Comparison of ENCODE assay signal across 10 mouse cellular contexts in the genomic region with DNA sequence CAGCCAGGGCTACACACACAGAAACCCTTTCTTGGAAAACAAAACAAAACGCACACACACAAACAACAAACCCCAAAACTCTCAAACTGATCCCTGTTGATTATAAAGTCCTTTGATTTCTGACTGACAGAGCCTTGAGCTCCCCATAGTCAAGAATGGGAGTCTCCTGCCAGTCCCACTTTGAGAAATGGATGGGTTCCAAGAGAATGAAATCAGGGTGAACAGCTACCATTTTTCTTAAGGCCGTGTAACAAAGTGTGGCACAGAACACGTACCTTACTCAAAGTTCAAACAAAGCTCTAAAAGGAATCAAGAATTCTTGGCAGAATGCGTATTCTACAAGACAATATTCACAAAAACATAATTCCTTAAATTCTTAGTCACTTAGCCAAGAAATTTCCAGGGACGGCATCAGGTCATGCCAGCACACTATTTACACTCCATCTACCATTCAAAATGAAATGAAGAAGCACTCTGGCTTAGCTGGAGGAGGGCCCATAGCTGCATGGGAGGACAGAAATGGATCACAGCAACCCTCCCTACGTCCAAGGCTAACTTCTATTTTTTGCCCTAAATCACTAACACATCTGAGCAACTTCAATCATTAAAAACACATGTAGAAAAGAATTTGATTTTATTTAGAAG. TPM values are rescaled to one million over a fixed set of nuclear protein-coding genes. Genes with fewer than 3 reads are reported as not detected.
DNase-seq lines count a peak whose midpoint lies in the region; ATAC-seq and TF ChIP-seq lines count a peak whose summit lies in the region.
"Had no signal": no experiment of that assay in that cellular context is flagged by ENCODE, and none has a peak within 500 bp of the region (broad histone marks: within the 10 kb centered on the region; RNA-seq: fewer than 3 reads in every experiment).

No protein-coding gene starts in this region.

- 79% methylated on average over 6 of the region's 6 CpGs for WGBS in heart, embryonic 12.5 days
- 20% methylated on average over 6 of the region's 6 CpGs for WGBS in lung, adult 2 months
- WGBS in embryonic facial prominence, embryonic 13.5 days: 49% methylated on average over 6 of the region's 6 CpGs
- WGBS in lung, postnatal 0 days: 28% methylated on average over 6 of the region's 6 CpGs

- ATAC-seq in heart, embryonic 12.5 days (ENCODE audit: insufficient number of reproducible peaks, low FRiP score): no peak
- ATAC-seq in embryonic facial prominence, embryonic 13.5 days (ENCODE audit: insufficient number of reproducible peaks, insufficient read depth, low FRiP score, low TSS enrichment, low read depth): no peak
- ATAC-seq in lung, postnatal 0 days: no peak

- no peak for DNase-seq in heart, adult 8-10 months (ENCODE audit: low spot score)
- no peak for DNase-seq in lung, adult 2 months
- no peak for DNase-seq in lung, postnatal 36 days
- DNase-seq in lung, postnatal 0 days (ENCODE audit: low spot score): peak; percentile 23
- no peak for DNase-seq in layer of hippocampus, postnatal 36 days
- no peak for DNase-seq in right cerebral cortex, adult 18-20 months
- DNase-seq: spleen, adult 18-20 months had no signal

- H3K27me3 ChIP-seq in heart, embryonic 12.5 days (replicated peaks): no peaks in the 10 kb centered on the region
- no peaks in the 10 kb centered on the region for H3K27me3 ChIP-seq in embryonic facial prominence, embryonic 13.5 days
- no peaks in the 10 kb centered on the region for H3K27me3 ChIP-seq in lung, postnatal 0 days (replicated peaks; ENCODE audit: insufficient read depth, low read length)

- no peak for TF ChIP-seq POLR2A in lung, adult 2 months (IDR thresholded peaks at IDR 0.05; ENCODE audit: borderline replicate concordance, extremely low read depth, low read depth, low read length)

- TF ChIP-seq EP300 in lung, postnatal 0 days (IDR thresholded peaks at IDR 0.05): no peak

- H3K9ac ChIP-seq in heart, embryonic 12.5 days: no peak overlapping the region
- no peak overlapping the region for H3K9ac ChIP-seq in embryonic facial prominence, embryonic 13.5 days
- no peak overlapping the region; the same call in 1 of the 2 replicates for H3K9ac ChIP-seq in lung, postnatal 0 days (replicated peaks; ENCODE audit: low read depth)

- peaks cover 25% of the 10 kb centered on the region for H3K4me1 ChIP-seq in heart, embryonic 12.5 days (replicated peaks)
- H3K4me1 ChIP-seq in lung, adult 2 months (ENCODE audit: control insufficient read depth, insufficient read depth, low read length): peaks cover 19% of the 10 kb centered on the region
- H3K4me1 ChIP-seq in embryonic facial prominence, embryonic 13.5 days: peaks cover 39% of the 10 kb centered on the region
- H3K4me1 ChIP-seq in lung, postnatal 0 days (ENCODE audit: insufficient read depth, low read depth, low read length): peaks cover 11% of the 10 kb centered on the region; the same call in 1 of the 2 replicates

- H3K27ac ChIP-seq in heart, embryonic 12.5 days (ENCODE audit: poor library complexity, severe bottlenecking): no peak overlapping the region
- no peak overlapping the region for H3K27ac ChIP-seq in embryonic facial prominence, embryonic 13.5 days
- peak overlapping the region; percentile 14; the same call in 1 of the 2 replicates for H3K27ac ChIP-seq in lung, postnatal 0 days (ENCODE audit: low read length)

- peak overlapping the region; percentile 88; the same call in 1 of the 2 replicates for H3K4me2 ChIP-seq in heart, embryonic 12.5 days
- H3K4me2 ChIP-seq in embryonic facial prominence, embryonic 13.5 days: peak overlapping the region; percentile 82
- peak overlapping the region; percentile 72 for H3K4me2 ChIP-seq in lung, postnatal 0 days (replicated peaks; ENCODE audit: low read depth, low read length)

- TF ChIP-seq CTCF in lung, adult 2 months (IDR thresholded peaks at IDR 0.05; ENCODE audit: insufficient read depth, low read length): no peak
- TF ChIP-seq CTCF in lung, postnatal 0 days (IDR thresholded peaks at IDR 0.05): no peak

- no peaks in the 10 kb centered on the region for H3K9me3 ChIP-seq in heart, embryonic 12.5 days (replicated peaks)
- 0 out of 2 replicates have a peak, but pooled peaks cover 8% of the 10 kb centered on the region for H3K9me3 ChIP-seq in embryonic facial prominence, embryonic 13.5 days
- no peaks in the 10 kb centered on the region for H3K9me3 ChIP-seq in lung, postnatal 0 days (ENCODE audit: low read length)

- H3K4me3 ChIP-seq in heart, embryonic 12.5 days: no peak overlapping the region
- H3K4me3 ChIP-seq in lung, adult 2 months (replicated peaks; ENCODE audit: extremely low read depth, low read depth, low read length): peak overlapping the region; percentile 14
- H3K4me3 ChIP-seq in embryonic facial prominence, embryonic 13.5 days: peak overlapping the region; percentile 80
- H3K4me3 ChIP-seq in lung, postnatal 0 days (ENCODE audit: low read depth, low read length): peak overlapping the region; percentile 97; the same call in 1 of the 2 replicates

- peaks cover 26% of the 10 kb centered on the region for H3K36me3 ChIP-seq in heart, embryonic 12.5 days
- H3K36me3 ChIP-seq in embryonic facial prominence, embryonic 13.5 days: peaks cover 29% of the 10 kb centered on the region
- H3K36me3 ChIP-seq in lung, postnatal 0 days (ENCODE audit: insufficient read depth, low read length): no peaks in the 10 kb centered on the region
- H3K36me3 ChIP-seq: G1E had no signal

RNA-seq across cellular contexts. Expression of a gene that starts 3.3 kb away (rescaled TPM):
- 15.3 and 17.6 TPM in 2 replicates for polyA plus RNA-seq in heart, embryonic 12.5 days (2016; fragmentation: Nextera tagmentation; extraction: Ambion mirVana)
- 10 to 100 TPM; 39.7 to 50.1 (median 46.3) TPM for total RNA-seq in heart, adult 8-10 months (2022)
- polyA plus RNA-seq in lung, adult 2 months (2012; rRNA removed): 55.7 and 58.7 TPM in 2 replicates
- 23.8 and 26.1 TPM in 2 replicates for polyA plus RNA-seq in embryonic facial prominence, embryonic 13.5 days (2015; fragmentation: Nextera tagmentation; extraction: Ambion mirVana)
- polyA plus RNA-seq in lung, postnatal 0 days (2015; fragmentation: Nextera tagmentation; extraction: Ambion mirVana): 53.6 and 56.0 TPM in 2 replicates
- total RNA-seq in layer of hippocampus, postnatal 36 days (2021): 10 to 100 TPM; 15.5 to 15.8 TPM
- polyA plus RNA-seq: G1E had no signal
